ENCODE assay signal across 8 mouse cellular contexts in the genomic region with DNA sequence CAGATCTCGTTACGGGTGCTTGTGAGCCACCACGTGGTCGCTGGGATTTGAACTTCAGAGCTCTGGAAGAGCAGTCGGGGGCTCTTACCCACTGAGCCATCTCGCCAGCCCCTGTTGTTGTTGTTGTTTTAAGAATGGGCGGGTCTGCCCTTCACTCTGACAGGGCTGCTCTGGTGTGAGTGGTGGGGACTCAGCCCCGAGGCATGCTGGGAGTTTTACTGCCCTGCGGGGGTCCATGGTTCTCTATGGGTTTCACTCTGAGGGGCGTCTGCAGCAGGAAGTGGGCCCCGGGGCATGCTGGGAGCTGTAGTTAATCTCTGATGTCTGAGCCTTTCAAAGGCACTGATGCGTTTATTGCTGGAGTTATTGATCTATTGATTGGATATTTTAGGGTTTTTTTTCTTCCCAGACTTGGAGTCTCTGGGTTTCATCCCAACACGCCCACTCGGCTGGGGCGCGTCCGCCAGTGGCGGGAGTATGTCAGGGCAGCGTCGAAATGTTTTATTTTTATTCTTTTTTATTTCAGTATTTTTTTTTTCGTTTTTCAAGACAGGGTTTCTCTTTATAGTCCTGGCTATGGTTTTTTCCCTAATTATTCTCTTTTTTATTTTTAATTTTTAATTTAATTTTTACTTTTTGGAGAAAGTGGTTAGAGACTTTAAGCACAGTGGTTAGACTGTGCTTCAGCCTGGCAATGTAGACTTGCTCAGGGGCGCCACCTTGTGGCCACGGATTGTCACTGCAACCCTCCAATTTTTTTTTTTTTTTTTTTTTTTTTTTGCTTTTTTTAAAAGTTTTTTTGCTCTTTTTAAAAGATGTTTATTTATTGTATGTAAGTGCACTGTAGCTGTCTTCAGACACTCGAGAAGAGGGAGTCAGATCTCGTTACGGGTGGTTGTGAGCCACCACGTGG. TPM values are rescaled to one million over a fixed set of nuclear protein-coding genes. Genes with fewer than 3 reads are reported as not detected.
DNase-seq lines count a peak whose midpoint lies in the region; ATAC-seq and TF ChIP-seq lines count a peak whose summit lies in the region.
"Not testable (repeated sequence)": the region's sequence is repeated elsewhere in the genome, so short reads cannot be mapped to it uniquely, and the experiment has no call there.

No protein-coding gene starts in this region.

- peaks cover 66% of the 10 kb centered on the region for H3K36me3 ChIP-seq in ES-Bruce4 (ENCODE audit: control insufficient read depth, insufficient read depth, low read length, poor library complexity, severe bottlenecking)
- peaks cover 46% of the 10 kb centered on the region for H3K36me3 ChIP-seq in forebrain, embryonic 13.5 days (ENCODE audit: poor library complexity, severe bottlenecking)
- H3K36me3 ChIP-seq in lung, postnatal 0 days (ENCODE audit: insufficient read depth, low read length): peaks cover 25% of the 10 kb centered on the region

- H3K9ac ChIP-seq in ES-Bruce4 (ENCODE audit: low read depth, poor library complexity, severe bottlenecking); forebrain, embryonic 13.5 days; lung, postnatal 0 days (replicated peaks; ENCODE audit: low read depth): not testable (repeated sequence)

- TF ChIP-seq CTCF in ES-Bruce4 (IDR thresholded peaks at IDR 0.05; ENCODE audit: low read depth, low read length): not testable (repeated sequence)
- TF ChIP-seq CTCF in lung, postnatal 0 days (IDR thresholded peaks at IDR 0.05): peak; percentile 78

- WGBS in forebrain, embryonic 13.5 days: 56% methylated on average over 27 of the region's 27 CpGs
- 65% methylated on average over 27 of the region's 27 CpGs for WGBS in lung, postnatal 0 days

- peak; percentile 23; the same call in 1 of the 2 replicates for ATAC-seq in cerebellum, adult (ENCODE audit: insufficient number of reproducible peaks, low FRiP score, low TSS enrichment)
- peak; percentile 89 for ATAC-seq in forebrain, embryonic 13.5 days
- peak; percentile 63 for ATAC-seq in lung, postnatal 0 days
- peak; percentile 43 for ATAC-seq in neutrophil, adult 5-6 weeks (ENCODE audit: extremely low read depth, insufficient number of reproducible peaks, low FRiP score, poor library complexity, severe bottlenecking)

- TF ChIP-seq POLR2A in ES-Bruce4 (IDR thresholded peaks at IDR 0.05; ENCODE audit: insufficient read depth, low read length): not testable (repeated sequence)

- peak overlapping the region; percentile 57 for H3K27ac ChIP-seq in ES-Bruce4 (ENCODE audit: insufficient read depth, low read length)
- H3K27ac ChIP-seq in forebrain, embryonic 13.5 days: peak overlapping the region; percentile 25
- not testable (repeated sequence) for H3K27ac ChIP-seq in lung, postnatal 0 days (ENCODE audit: low read length)

- peak; percentile 72 to 77 for DNase-seq in heart, postnatal 36 days
- peak; percentile 73 to 81 for DNase-seq in kidney, postnatal 36 days
- peak; percentile 39 for DNase-seq in lung, postnatal 0 days (ENCODE audit: low spot score)
- peak; percentile 93 to 94 for DNase-seq in thymus, postnatal 10 days (ENCODE audit: low spot score in 2 of 2)

- H3K4me1 ChIP-seq in ES-Bruce4 (ENCODE audit: control insufficient read depth, insufficient read depth, low read length); forebrain, embryonic 13.5 days; lung, postnatal 0 days (ENCODE audit: insufficient read depth, low read depth, low read length): not testable (repeated sequence)

- H3K27me3 ChIP-seq in ES-Bruce4 (ENCODE audit: control insufficient read depth, insufficient read depth, low read length, poor library complexity, severe bottlenecking); forebrain, embryonic 13.5 days; lung, postnatal 0 days (replicated peaks; ENCODE audit: insufficient read depth, low read length): not testable (repeated sequence)

- intact Hi-C loops in heart, postnatal 36 days (cut with DNase I): not testable (repeated sequence)

- TF ChIP-seq EP300 in ES-Bruce4 (IDR thresholded peaks at IDR 0.05; ENCODE audit: insufficient read depth, low read depth, low read length); lung, postnatal 0 days (IDR thresholded peaks at IDR 0.05): not testable (repeated sequence)

- not testable (repeated sequence) for H3K4me3 ChIP-seq in ES-Bruce4 (ENCODE audit: low read depth, low read length); lung, postnatal 0 days (ENCODE audit: low read depth, low read length)
- H3K4me3 ChIP-seq in forebrain, embryonic 13.5 days: 0 out of 2 replicates have a peak overlapping the region, but pooled peaks have one; percentile 0

- peaks cover 63% of the 10 kb centered on the region for H3K9me3 ChIP-seq in ES-Bruce4 (replicated peaks; ENCODE audit: control insufficient read depth, insufficient read depth, low read length, poor library complexity, severe bottlenecking)
- peaks cover 43% of the 10 kb centered on the region for H3K9me3 ChIP-seq in forebrain, embryonic 13.5 days (replicated peaks)
- peaks cover 13% of the 10 kb centered on the region for H3K9me3 ChIP-seq in lung, postnatal 0 days (ENCODE audit: low read length)

- peak overlapping the region; percentile 1; the same call in 1 of the 2 replicates for H3K4me2 ChIP-seq in forebrain, embryonic 13.5 days
- not testable (repeated sequence) for H3K4me2 ChIP-seq in lung, postnatal 0 days (replicated peaks; ENCODE audit: low read depth, low read length)

RNA-seq across cellular contexts. Expression of a gene that starts 8.1 kb away (rescaled TPM):
- polyA plus RNA-seq in ES-Bruce4 (2011; ENCODE audit: insufficient read depth, insufficient read length, low read depth, missing spikeins): 1,061 and 1,174 TPM in 2 replicates
- polyA plus RNA-seq in forebrain, embryonic 13.5 days (2015; fragmentation: Nextera tagmentation; extraction: Ambion mirVana): 195 and 234 TPM in 2 replicates
- total RNA-seq in heart, postnatal 36 days (2021): 10 to 100 TPM; 31.5 to 40.2 TPM
- polyA plus RNA-seq in lung, postnatal 0 days (2015; fragmentation: Nextera tagmentation; extraction: Ambion mirVana): 90.2 and 116 TPM in 2 replicates
- 206 and 226 TPM in 2 replicates for total RNA-seq in neutrophil, adult 5-6 weeks (2017)

Comparison
In these comparisons a context has a peak if more than half of its experiments do, and no peak if none do; other contexts are left out.
1. ATAC-seq: peak in every context shown above with its lines; median percentile 89 in forebrain, embryonic 13.5 days; 63 in lung, postnatal 0 days; 43 in neutrophil, adult 5-6 weeks; 23 in cerebellum, adult.
2. DNase-seq: peak in every context shown above with its lines; median percentile 94 in thymus, postnatal 10 days; 77 in kidney, postnatal 36 days; 74 in heart, postnatal 36 days; 39 in lung, postnatal 0 days.